Mouse (Mus musculus): Measurements from ENCODE around the gene Chmp4b. TPM values are rescaled to one million over a fixed set of nuclear protein-coding genes. Genes with fewer than 3 reads are reported as not detected.
A peak's percentile ranks its signal among the peaks of the same experiment; 100 is the strongest.

The Chmp4b gene
- polyA plus RNA-seq, 1 experiment: 116 TPM

DNA sequence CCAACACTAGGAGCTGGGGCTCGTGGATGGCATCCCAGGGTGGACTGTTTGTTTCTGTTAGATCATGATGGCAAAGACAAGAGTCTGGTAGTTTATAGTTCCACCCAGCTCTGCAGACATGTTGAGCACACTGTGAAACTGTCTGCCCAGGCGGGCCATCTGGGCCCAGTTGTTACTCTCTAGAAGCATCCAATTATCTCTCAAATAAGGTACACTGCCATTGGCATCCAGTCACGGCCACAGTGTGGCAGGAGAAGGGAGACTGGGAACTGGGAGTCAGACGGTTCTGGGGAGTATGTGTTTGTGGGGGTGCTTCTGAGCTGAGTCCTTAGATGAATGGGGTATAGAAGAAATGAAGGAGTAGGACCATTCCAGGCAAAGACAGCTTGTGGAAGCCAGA, 18.6 kb downstream of the Chmp4b start:
- Histone ChIP-seq H3K27ac (ENCODE audit: insufficient read depth, low read length) (no peak overlapping the region), H3K4me1 (ENCODE audit: control insufficient read depth, insufficient read depth, low read length) (no peaks in the 10 kb centered on the region), H3K27me3 (ENCODE audit: control insufficient read depth, insufficient read depth, low read length, poor library complexity, severe bottlenecking) (no peaks in the 10 kb centered on the region), H3K9ac (ENCODE audit: low read depth, poor library complexity, severe bottlenecking) (no peak overlapping the region), H3K9me3 (replicated peaks; ENCODE audit: control insufficient read depth, insufficient read depth, low read length, poor library complexity, severe bottlenecking) (no peaks in the 10 kb centered on the region), H3K4me3 (ENCODE audit: low read depth, low read length) (no peak overlapping the region), H3K36me3 (ENCODE audit: control insufficient read depth, insufficient read depth, low read length, poor library complexity, severe bottlenecking) (0 out of 2 replicates have a peak, but pooled peaks cover 3% of the 10 kb centered on the region)
- TF ChIP-seq EP300 (IDR thresholded peaks at IDR 0.05; ENCODE audit: insufficient read depth, low read depth, low read length): no peak
- no peak for TF ChIP-seq CTCF (IDR thresholded peaks at IDR 0.05; ENCODE audit: low read depth, low read length)
- TF ChIP-seq POLR2A (IDR thresholded peaks at IDR 0.05; ENCODE audit: insufficient read depth, low read length): no peak

DNA sequence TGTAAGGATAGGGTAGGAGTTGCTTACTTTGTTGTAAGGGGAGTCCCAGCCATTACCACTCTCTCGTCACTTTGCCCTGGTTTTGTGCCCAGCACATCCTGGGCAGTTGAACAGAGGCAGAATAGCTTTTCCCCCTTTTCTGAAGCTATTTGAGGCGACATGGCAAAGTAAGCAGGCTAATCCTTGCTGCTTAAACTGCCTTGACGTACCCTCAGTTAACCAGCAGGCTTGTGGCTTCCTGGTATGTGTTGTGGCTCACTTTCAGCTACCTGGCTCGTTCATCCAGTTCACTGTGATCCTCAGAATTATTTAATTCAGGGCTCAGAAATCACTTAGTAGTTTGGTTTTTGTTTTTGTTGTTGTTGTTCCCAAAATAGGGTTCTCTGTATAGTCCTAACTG, 19.2 kb downstream of the Chmp4b start:
- no peaks in the 10 kb centered on the region for H3K9me3 ChIP-seq (replicated peaks; ENCODE audit: control insufficient read depth, insufficient read depth, low read length, poor library complexity, severe bottlenecking)
- no peak overlapping the region for H3K27ac ChIP-seq (ENCODE audit: insufficient read depth, low read length)
- no peak overlapping the region for H3K9ac ChIP-seq (ENCODE audit: low read depth, poor library complexity, severe bottlenecking)
- H3K36me3 ChIP-seq (ENCODE audit: control insufficient read depth, insufficient read depth, low read length, poor library complexity, severe bottlenecking): 0 out of 2 replicates have a peak, but pooled peaks cover 3% of the 10 kb centered on the region
- H3K27me3 ChIP-seq (ENCODE audit: control insufficient read depth, insufficient read depth, low read length, poor library complexity, severe bottlenecking): no peaks in the 10 kb centered on the region
- H3K4me3 ChIP-seq (ENCODE audit: low read depth, low read length): no peak overlapping the region
- H3K4me1 ChIP-seq (ENCODE audit: control insufficient read depth, insufficient read depth, low read length): no peaks in the 10 kb centered on the region
- TF ChIP-seq CTCF (IDR thresholded peaks at IDR 0.05; ENCODE audit: low read depth, low read length) (no peak), EP300 (IDR thresholded peaks at IDR 0.05; ENCODE audit: insufficient read depth, low read depth, low read length) (no peak), POLR2A (IDR thresholded peaks at IDR 0.05; ENCODE audit: insufficient read depth, low read length) (no peak)

GRCm38 (mm10) chr2:154674008-154674407, 22.5 kb downstream of the Chmp4b start:
- no peaks in the 10 kb centered on the region for H3K9me3 ChIP-seq (replicated peaks; ENCODE audit: control insufficient read depth, insufficient read depth, low read length, poor library complexity, severe bottlenecking)
- H3K36me3 ChIP-seq (ENCODE audit: control insufficient read depth, insufficient read depth, low read length, poor library complexity, severe bottlenecking): 0 out of 2 replicates have a peak, but pooled peaks cover 3% of the 10 kb centered on the region
- no peak for TF ChIP-seq CTCF (IDR thresholded peaks at IDR 0.05; ENCODE audit: low read depth, low read length)
- no peak overlapping the region for H3K27ac ChIP-seq (ENCODE audit: insufficient read depth, low read length)
- no peak overlapping the region for H3K4me3 ChIP-seq (ENCODE audit: low read depth, low read length)
- H3K9ac ChIP-seq (ENCODE audit: low read depth, poor library complexity, severe bottlenecking): no peak overlapping the region
- no peaks in the 10 kb centered on the region for H3K27me3 ChIP-seq (ENCODE audit: control insufficient read depth, insufficient read depth, low read length, poor library complexity, severe bottlenecking)
- H3K4me1 ChIP-seq (ENCODE audit: control insufficient read depth, insufficient read depth, low read length): peaks cover 1% of the 10 kb centered on the region

- Histone ChIP-seq H3K36me3 (ENCODE audit: control insufficient read depth, insufficient read depth, low read length, poor library complexity, severe bottlenecking) (no peaks in the 10 kb centered on the region), H3K27me3 (ENCODE audit: control insufficient read depth, insufficient read depth, low read length, poor library complexity, severe bottlenecking) (no peaks in the 10 kb centered on the region), H3K9ac (ENCODE audit: low read depth, poor library complexity, severe bottlenecking) (peak overlapping the region; percentile 83), H3K4me3 (ENCODE audit: low read depth, low read length) (peak overlapping the region; percentile 72), H3K27ac (ENCODE audit: insufficient read depth, low read length) (peak overlapping the region; percentile 68), H3K4me1 (ENCODE audit: control insufficient read depth, insufficient read depth, low read length) (peaks cover 2% of the 10 kb centered on the region), H3K9me3 (replicated peaks; ENCODE audit: control insufficient read depth, insufficient read depth, low read length, poor library complexity, severe bottlenecking) (no peaks in the 10 kb centered on the region)
- TF ChIP-seq POLR2A (IDR thresholded peaks at IDR 0.05; ENCODE audit: insufficient read depth, low read length): peak; percentile 59
- TF ChIP-seq EP300 (IDR thresholded peaks at IDR 0.05; ENCODE audit: insufficient read depth, low read depth, low read length): no peak
- peak; percentile 45 for TF ChIP-seq CTCF (IDR thresholded peaks at IDR 0.05; ENCODE audit: low read depth, low read length)
Observed at GRCm38 (mm10) chr2:154676653-154677609, 25.4 kb downstream of the Chmp4b start.

DNA sequence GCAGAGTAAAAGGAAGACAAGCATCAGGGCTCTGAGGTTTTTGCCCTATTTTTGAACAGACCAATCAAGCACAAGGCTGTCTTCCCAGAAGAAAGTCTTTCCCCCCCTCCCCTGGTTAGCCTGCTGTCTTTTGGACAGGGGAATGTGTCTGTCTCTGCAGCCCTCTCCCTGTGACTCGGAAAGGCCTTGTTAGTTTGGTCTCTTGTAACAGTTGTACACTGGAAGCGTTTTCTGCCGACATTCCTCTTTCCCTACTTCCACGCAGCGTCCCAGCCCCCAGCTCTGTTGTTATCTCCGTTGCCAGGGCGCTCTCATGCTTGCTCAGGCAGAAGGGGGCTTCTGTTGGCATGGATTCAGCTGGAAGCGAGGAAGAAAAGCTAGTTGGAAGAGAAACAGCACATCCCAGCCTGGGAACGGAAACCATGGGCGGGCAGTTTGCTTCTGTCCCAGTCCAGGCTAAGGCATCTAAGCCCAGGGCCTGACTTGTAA, 26.2 kb downstream of the Chmp4b start:
- TF ChIP-seq POLR2A (IDR thresholded peaks at IDR 0.05; ENCODE audit: insufficient read depth, low read length) (no peak), EP300 (IDR thresholded peaks at IDR 0.05; ENCODE audit: insufficient read depth, low read depth, low read length) (no peak), CTCF (IDR thresholded peaks at IDR 0.05; ENCODE audit: low read depth, low read length) (no peak)
- Histone ChIP-seq H3K4me1 (ENCODE audit: control insufficient read depth, insufficient read depth, low read length) (peaks cover 4% of the 10 kb centered on the region), H3K9me3 (replicated peaks; ENCODE audit: control insufficient read depth, insufficient read depth, low read length, poor library complexity, severe bottlenecking) (no peaks in the 10 kb centered on the region), H3K27me3 (ENCODE audit: control insufficient read depth, insufficient read depth, low read length, poor library complexity, severe bottlenecking) (no peaks in the 10 kb centered on the region), H3K36me3 (ENCODE audit: control insufficient read depth, insufficient read depth, low read length, poor library complexity, severe bottlenecking) (no peaks in the 10 kb centered on the region), H3K4me3 (ENCODE audit: low read depth, low read length) (peak overlapping the region; percentile 72), H3K27ac (ENCODE audit: insufficient read depth, low read length) (peak overlapping the region; percentile 68), H3K9ac (ENCODE audit: low read depth, poor library complexity, severe bottlenecking) (peak overlapping the region; percentile 83)

DNA sequence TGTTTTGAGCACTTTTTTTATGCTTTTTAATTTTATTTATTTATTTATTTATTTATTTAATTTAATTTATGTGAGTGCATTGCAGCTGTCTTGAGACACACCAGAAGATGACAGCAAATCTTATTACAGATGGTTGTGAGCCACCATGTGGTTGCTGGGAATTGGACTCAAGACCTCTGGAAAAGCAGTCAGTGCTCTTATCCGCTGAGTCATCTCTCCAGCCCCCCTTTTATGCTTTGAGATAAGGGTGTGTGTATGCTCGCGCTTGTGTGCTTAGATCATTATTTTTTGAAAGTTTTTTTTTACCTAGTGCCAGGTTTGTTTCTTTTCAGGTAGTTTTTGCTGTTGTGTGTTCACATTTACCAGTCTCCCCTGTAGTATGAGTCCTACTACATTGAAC, 27.5 kb downstream of the Chmp4b start:
- Histone ChIP-seq H3K4me3 (ENCODE audit: low read depth, low read length) (no peak overlapping the region), H3K9me3 (replicated peaks; ENCODE audit: control insufficient read depth, insufficient read depth, low read length, poor library complexity, severe bottlenecking) (no peaks in the 10 kb centered on the region), H3K4me1 (ENCODE audit: control insufficient read depth, insufficient read depth, low read length) (peaks cover 4% of the 10 kb centered on the region), H3K27ac (ENCODE audit: insufficient read depth, low read length) (no peak overlapping the region), H3K36me3 (ENCODE audit: control insufficient read depth, insufficient read depth, low read length, poor library complexity, severe bottlenecking) (no peaks in the 10 kb centered on the region), H3K9ac (ENCODE audit: low read depth, poor library complexity, severe bottlenecking) (no peak overlapping the region), H3K27me3 (ENCODE audit: control insufficient read depth, insufficient read depth, low read length, poor library complexity, severe bottlenecking) (no peaks in the 10 kb centered on the region)
- TF ChIP-seq CTCF (IDR thresholded peaks at IDR 0.05; ENCODE audit: low read depth, low read length) (no peak), POLR2A (IDR thresholded peaks at IDR 0.05; ENCODE audit: insufficient read depth, low read length) (no peak), EP300 (IDR thresholded peaks at IDR 0.05; ENCODE audit: insufficient read depth, low read depth, low read length) (no peak)
